Mouse (Mus musculus) C2C12 (cell line): ENCODE measurements at regions not wholly inside any gene's neighbourhood (a gene's known extent, or its start where the extent isn't known, plus 50 kb on each side); places are given as distances from the start of the nearest gene placed in this dataset.
A peak's percentile ranks its signal among the peaks of the same experiment; 100 is the strongest.

Experiments used
- H3K27me3 ChIP-seq: one replicate; pipeline ENCODE4 v1.6.1; 2011; ENCODE audit not compliant: control insufficient read depth, insufficient read depth, insufficient read length
- H3K36me3 ChIP-seq: one replicate; pipeline ENCODE4 v1.6.1; 2011; ENCODE audit not compliant: control insufficient read depth, insufficient read depth
- H3K4me3 ChIP-seq: one replicate; pipeline ENCODE4 v1.5.1; 2011; ENCODE audit warnings: mild to moderate bottlenecking, control low read depth; ENCODE audit not compliant: poor library complexity, insufficient read depth, severe bottlenecking
- H3K79me2 ChIP-seq: one replicate; pipeline ENCODE4 v1.6.1; 2011; ENCODE audit not compliant: control insufficient read depth, insufficient read depth
- H3K79me3 ChIP-seq: one replicate; pipeline ENCODE4 v1.6.1; 2011; ENCODE audit warnings: low read depth, control low read depth
- H3ac ChIP-seq: one replicate; pipeline ENCODE3; 2011; ENCODE audit warnings: low read depth; ENCODE audit not compliant: control insufficient read depth, insufficient read length
- CEBPB ChIP-seq: IDR thresholded peaks from one replicate; pipeline ENCODE4 v1.6.1; 2011; ENCODE audit warnings: low read depth, mild to moderate bottlenecking, control low read depth, moderate library complexity
- CTCF ChIP-seq: IDR thresholded peaks from one replicate; pipeline ENCODE4 v1.5.1; 2011; ENCODE audit not compliant: control insufficient read depth, insufficient read depth, insufficient read length
- FOSL1 ChIP-seq: IDR thresholded peaks from one replicate; pipeline ENCODE4 v1.8.0; 2011; ENCODE audit warnings: mild to moderate bottlenecking, low read length; ENCODE audit not compliant: poor library complexity, insufficient read depth, severe bottlenecking
- MAX ChIP-seq: IDR thresholded peaks from one replicate; pipeline ENCODE4 v1.6.1; 2011; ENCODE audit warnings: mild to moderate bottlenecking, control low read depth
- MYOD1 ChIP-seq: IDR thresholded peaks from one replicate; pipeline ENCODE4 v1.6.1; 2011; ENCODE audit warnings: low read depth; ENCODE audit not compliant: control insufficient read depth, insufficient read length
- MYOG ChIP-seq: IDR thresholded peaks from one replicate; pipeline ENCODE4 v1.6.1; 2011; ENCODE audit not compliant: control insufficient read depth, insufficient read length; ENCODE audit errors: extremely low read depth
- USF1 ChIP-seq: IDR thresholded peaks from one replicate; pipeline ENCODE4 v1.6.1; 2011; ENCODE audit warnings: low read depth, mild to moderate bottlenecking, control low read depth, moderate library complexity

DNA sequence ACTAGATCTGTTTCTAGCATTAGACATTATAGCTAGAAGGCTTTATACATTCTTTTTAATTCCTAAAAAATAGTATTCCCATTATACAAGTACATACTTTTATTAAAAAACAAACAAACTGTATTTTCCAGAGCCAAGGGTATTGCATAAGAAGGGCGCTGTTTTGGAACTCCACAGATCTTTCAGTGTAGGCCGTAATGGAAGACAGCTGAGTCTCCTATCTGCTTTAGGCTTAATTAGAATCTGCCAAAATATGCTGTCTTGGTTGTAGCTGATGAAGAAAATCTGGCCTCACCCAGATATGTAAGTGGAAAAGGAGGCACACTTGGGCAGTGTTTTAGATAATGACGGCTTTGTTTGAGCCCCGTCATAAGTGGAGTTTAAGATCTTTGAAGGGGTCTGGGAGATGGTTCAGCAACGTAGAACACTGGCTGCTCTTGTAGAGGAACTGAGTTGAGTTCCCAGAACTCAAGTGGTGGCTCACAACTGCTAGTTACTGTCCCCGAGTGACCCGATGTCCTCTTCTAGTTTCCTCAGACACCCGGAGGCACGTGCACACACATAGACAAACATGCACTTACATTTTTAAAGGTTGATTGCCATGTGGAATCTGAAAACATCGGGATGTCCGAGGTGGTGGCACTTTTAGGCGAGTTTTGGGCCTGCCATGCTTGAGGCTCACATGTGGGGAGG is 118.6 kb upstream of the Spata13 start:
- TF ChIP-seq MYOD1 = no peak
- no peak for TF ChIP-seq MYOG
- no peak for TF ChIP-seq MAX
- TF ChIP-seq CTCF = no peak
- no peak for TF ChIP-seq USF1
- TF ChIP-seq FOSL1 = no peak
- TF ChIP-seq CEBPB = no peak
- Histone ChIP-seq H3ac (no peak overlapping the region), H3K27me3 (peaks cover 45% of the 10 kb centered on the region), H3K79me2 (no peaks in the 10 kb centered on the region), H3K36me3 (no peaks in the 10 kb centered on the region), H3K4me3 (no peak overlapping the region), H3K79me3 (no peaks in the 10 kb centered on the region)

DNA sequence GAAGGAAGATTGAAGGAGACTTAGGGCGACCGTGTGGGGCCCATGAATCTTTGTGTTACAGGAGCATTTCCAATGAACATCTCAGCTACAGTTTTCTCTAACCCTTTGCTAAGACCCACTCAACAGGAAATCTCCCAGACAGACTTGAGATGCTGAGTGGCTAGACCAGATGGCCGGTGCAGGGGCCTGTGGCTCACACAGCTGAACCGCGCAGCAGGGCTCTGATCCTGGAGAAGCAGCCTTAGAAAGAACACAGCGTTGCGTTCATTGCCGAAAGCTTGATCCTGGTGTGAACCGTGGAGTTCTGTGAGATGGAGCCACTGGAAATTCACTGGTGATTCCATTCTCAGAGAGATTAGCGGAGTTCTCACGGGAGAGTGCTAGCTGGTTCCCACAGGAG is 115.9 kb upstream of the Spata13 start:
- TF ChIP-seq USF1 = no peak
- no peak for TF ChIP-seq CEBPB
- no peak for TF ChIP-seq MAX
- no peak for TF ChIP-seq CTCF
- no peak for TF ChIP-seq MYOD1
- no peak for TF ChIP-seq FOSL1
- TF ChIP-seq MYOG = no peak
- Histone ChIP-seq H3K36me3 (no peaks in the 10 kb centered on the region), H3K79me3 (no peaks in the 10 kb centered on the region), H3K4me3 (no peak overlapping the region), H3K79me2 (no peaks in the 10 kb centered on the region), H3ac (no peak overlapping the region), H3K27me3 (peaks cover 53% of the 10 kb centered on the region)

DNA sequence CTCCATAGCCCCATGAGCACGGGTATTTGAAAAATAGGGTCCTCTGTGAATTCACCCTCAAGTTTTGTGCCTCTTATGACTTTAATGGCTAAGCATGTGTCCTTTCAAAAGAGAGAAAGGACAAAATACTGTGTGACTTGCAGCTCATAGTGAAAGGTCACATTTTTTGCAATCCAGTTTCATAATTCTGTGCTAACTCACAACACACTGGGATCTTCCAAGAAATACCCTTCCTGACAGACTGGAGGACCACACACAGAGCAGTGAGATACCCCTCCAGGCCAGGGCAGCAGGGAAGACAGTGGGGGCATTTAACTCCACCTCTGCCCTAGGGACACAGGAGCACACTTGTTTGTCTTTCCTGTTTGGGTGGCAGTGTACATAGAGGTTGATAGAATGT is 110.8 kb upstream of the Spata13 start:
- TF ChIP-seq USF1 = no peak
- TF ChIP-seq MAX = no peak
- no peak for TF ChIP-seq MYOD1
- TF ChIP-seq CEBPB = no peak
- TF ChIP-seq FOSL1 = no peak
- no peak for TF ChIP-seq MYOG
- TF ChIP-seq CTCF = no peak

DNA sequence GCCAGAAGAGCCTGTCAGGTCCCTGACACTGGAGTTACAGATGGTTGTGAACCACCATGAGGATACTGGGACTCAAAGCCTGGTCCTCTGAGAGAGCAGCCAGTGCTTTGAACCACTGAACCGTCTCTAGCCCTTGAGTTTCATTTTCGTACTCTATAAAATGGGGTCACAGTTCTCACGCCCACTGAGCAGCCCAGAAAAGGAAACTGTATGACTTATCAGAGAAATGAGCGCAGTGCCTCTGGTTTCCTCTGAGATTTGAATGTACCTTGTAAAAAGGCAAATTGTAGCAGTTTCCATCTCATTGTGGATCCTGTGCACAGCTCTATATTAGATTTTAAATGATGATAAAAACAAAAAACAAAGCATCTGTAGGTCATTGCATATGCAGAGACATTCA is 108.9 kb upstream of the Spata13 start:
- no peaks in the 10 kb centered on the region for H3K79me3 ChIP-seq
- peaks cover 29% of the 10 kb centered on the region for H3K27me3 ChIP-seq
- H3K79me2 ChIP-seq = no peaks in the 10 kb centered on the region
- H3ac ChIP-seq = no peak overlapping the region
- H3K4me3 ChIP-seq = no peak overlapping the region
- H3K36me3 ChIP-seq = no peaks in the 10 kb centered on the region
- TF ChIP-seq CTCF (no peak), MYOD1 (no peak), USF1 (no peak), MAX (no peak), MYOG (no peak), CEBPB (no peak), FOSL1 (no peak)

More for the DNA sequence above, 110.8 kb upstream of the Spata13 start:
- Histone ChIP-seq H3K4me3 (no peak overlapping the region), H3ac (no peak overlapping the region), H3K79me3 (no peaks in the 10 kb centered on the region), H3K79me2 (no peaks in the 10 kb centered on the region), H3K27me3 (peaks cover 41% of the 10 kb centered on the region), H3K36me3 (no peaks in the 10 kb centered on the region)

DNA sequence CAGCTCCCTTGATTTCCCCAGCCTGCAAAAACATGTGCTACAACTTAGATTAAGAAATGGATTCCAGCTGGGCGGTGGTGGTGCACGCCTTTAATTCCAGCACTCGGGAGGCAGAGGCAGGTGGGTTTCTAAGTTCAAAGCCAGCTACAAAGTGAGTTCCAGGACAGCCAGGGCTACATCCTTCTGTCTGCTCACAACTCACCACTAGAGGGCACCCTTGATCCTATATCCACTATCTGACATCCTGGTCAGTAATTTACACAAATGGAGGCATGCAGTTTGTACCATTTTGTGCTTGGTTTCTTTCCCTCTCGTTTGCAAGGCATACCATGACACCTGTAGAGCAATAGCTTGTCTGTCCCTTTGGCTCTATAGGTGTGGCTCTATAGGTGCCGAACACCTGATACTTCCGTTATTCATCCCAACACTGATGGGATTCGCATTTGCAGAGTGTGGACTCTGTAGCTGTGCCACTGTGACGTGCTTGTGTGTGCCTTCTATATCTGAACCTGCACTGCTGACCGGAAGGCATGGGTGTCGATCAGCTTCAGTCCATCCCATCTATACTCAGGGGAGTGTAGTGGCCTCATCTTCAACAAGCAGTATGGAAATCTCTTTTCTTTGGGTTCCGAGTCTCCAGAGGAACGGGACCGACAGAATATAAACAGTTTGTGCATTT is 108.4 kb upstream of the Spata13 start:
- TF ChIP-seq CTCF (peak; percentile 39), USF1 (no peak), FOSL1 (no peak), MYOD1 (no peak)
- Histone ChIP-seq H3K79me2 (no peaks in the 10 kb centered on the region), H3K27me3 (peaks cover 23% of the 10 kb centered on the region), H3K79me3 (no peaks in the 10 kb centered on the region), H3K36me3 (no peaks in the 10 kb centered on the region), H3ac (no peak overlapping the region), H3K4me3 (no peak overlapping the region)

DNA sequence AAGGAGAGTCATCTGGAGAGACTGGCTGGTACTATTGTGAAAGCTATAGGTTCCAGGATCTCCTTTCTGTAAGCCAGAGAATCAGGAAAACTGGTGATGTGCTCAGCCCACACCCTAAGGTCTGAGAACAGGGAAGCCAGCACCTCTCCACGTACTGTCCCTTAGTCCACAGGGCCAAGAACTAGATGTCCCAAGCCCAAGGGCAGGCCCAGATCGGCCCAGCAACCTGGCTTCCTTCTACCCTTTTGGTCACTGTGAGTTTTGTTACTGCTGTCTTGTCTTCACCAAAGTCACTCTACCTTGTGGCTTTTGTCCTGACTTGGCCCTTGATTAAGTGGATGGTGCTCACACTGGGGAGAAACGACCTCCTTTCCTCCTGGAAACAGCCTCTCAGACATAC is 107.8 kb upstream of the Spata13 start:
- no peaks in the 10 kb centered on the region for H3K79me2 ChIP-seq
- no peak overlapping the region for H3ac ChIP-seq
- H3K79me3 ChIP-seq = no peaks in the 10 kb centered on the region
- no peak overlapping the region for H3K4me3 ChIP-seq
- no peak for TF ChIP-seq FOSL1
- no peak for TF ChIP-seq USF1
- TF ChIP-seq CTCF = no peak
- TF ChIP-seq MAX = no peak
- no peak for TF ChIP-seq MYOD1
- TF ChIP-seq CEBPB = no peak
- no peaks in the 10 kb centered on the region for H3K36me3 ChIP-seq
- H3K27me3 ChIP-seq = peaks cover 19% of the 10 kb centered on the region
